Mouse (Mus musculus) limb, embryonic 11.5 days (tissue): Measurements from ENCODE around the gene Cdkl5. TPM values are rescaled to one million over a fixed set of nuclear protein-coding genes. Genes with fewer than 3 reads are reported as not detected.

Experiments
- ATAC-seq: fragments of 200-750 bp; cut with Nextera tagmentation; 2 replicates; pipeline ENCODE4 v1.8.0; 2017; ENCODE audit warnings: low read depth; ENCODE audit not compliant: insufficient number of reproducible peaks, low FRiP score, low TSS enrichment
- DNase-seq: peaks from one replicate; pipeline ENCODE4 v3.0.0-alpha.2; 2015; ENCODE audit warnings: low spot score
- H3K27ac ChIP-seq: fragments of 300-500 bp; sonication (generic); replicated peaks from 2 replicates; pipeline ENCODE4 v1.5.1; 2014; ENCODE audit warnings: low read depth, mild to moderate bottlenecking, low read length
- H3K27me3 ChIP-seq: fragments of 300-500 bp; sonication (generic); 2 replicates; pipeline ENCODE4 v1.6.1; 2014; ENCODE audit warnings: mild to moderate bottlenecking, low read length, mixed read lengths; ENCODE audit not compliant: control insufficient read depth, insufficient read depth
- H3K36me3 ChIP-seq: fragments of 300-500 bp; sonication (generic); 2 replicates; pipeline ENCODE4 v1.6.1; 2014; ENCODE audit warnings: mild to moderate bottlenecking, low read length, moderate library complexity, mixed read lengths; ENCODE audit not compliant: control insufficient read depth, insufficient read depth
- H3K4me1 ChIP-seq: fragments of 300-500 bp; sonication (generic); 2 replicates; pipeline ENCODE4 v1.6.1; 2014; ENCODE audit warnings: low read length, mixed read lengths; ENCODE audit not compliant: control insufficient read depth, insufficient read depth
- H3K4me2 ChIP-seq: fragments of 300-500 bp; sonication (generic); 2 replicates; pipeline ENCODE4 v1.6.1; 2014; ENCODE audit warnings: low read depth, mild to moderate bottlenecking, moderate library complexity; ENCODE audit not compliant: severe bottlenecking
- H3K4me3 ChIP-seq: fragments of 300-500 bp; sonication (generic); 2 replicates; pipeline ENCODE4 v1.5.1; 2014; ENCODE audit warnings: low read depth, low read length
- H3K9ac ChIP-seq: fragments of 300-500 bp; sonication (generic); 2 replicates; pipeline ENCODE4 v1.6.1; 2014; ENCODE audit warnings: mild to moderate bottlenecking, low read length
- H3K9me3 ChIP-seq: fragments of 300-500 bp; sonication (generic); 2 replicates; pipeline ENCODE4 v1.6.1; 2016; ENCODE audit warnings: low read length; ENCODE audit not compliant: control insufficient read depth
- WGBS: fragments of 180-500 bp; shearing (Covaris S2); extraction: QIAGEN DNeasy Blood & Tissue Kit; methylation state at CpG from one replicate; pipeline ENCODE4 v1.1.7; 2014; 5-methylcytosine and 5-hydroxymethylcytosine counted together
- polyA plus RNA-seq: library from polyadenylated mRNA; unstranded; fragments of >200 nt; fragmentation: Nextera tagmentation; extraction: Ambion mirVana; gene quantifications from 2 replicates; pipeline ENCODE4 v1.2.1, GENCODE M21; 2014

The Cdkl5 gene
- polyA plus RNA-seq, 1 experiment from 2014 or later = 1.4 TPM

- peak; percentile 23 for DNase-seq
- H3K27me3 ChIP-seq = peaks cover 9% of the 10 kb centered on the region; the same call in 1 of the 2 replicates
- H3K36me3 ChIP-seq = no peaks in the 10 kb centered on the region
- H3K27ac ChIP-seq = no peak overlapping the region
- H3K4me1 ChIP-seq = no peaks in the 10 kb centered on the region
- H3K4me2 ChIP-seq = no peak overlapping the region
- H3K4me3 ChIP-seq = no peak overlapping the region
- H3K9ac ChIP-seq = no peak overlapping the region
- H3K9me3 ChIP-seq = no peaks in the 10 kb centered on the region
- 41% methylated on average over 5 of the region's 5 CpGs for WGBS
- no peak for ATAC-seq
These were observed 1.5 kb upstream of the Cdkl5 start for GRCm38 (mm10) chrX:160996051-160996450.

- Histone ChIP-seq H3K9me3 (no peaks in the 10 kb centered on the region), H3K4me3 (peak overlapping the region; percentile 43), H3K4me1 (no peaks in the 10 kb centered on the region), H3K9ac (peak overlapping the region; percentile 37; the same call in 1 of the 2 replicates), H3K27me3 (peaks cover 9% of the 10 kb centered on the region; the same call in 1 of the 2 replicates), H3K4me2 (peak overlapping the region; percentile 16; the same call in 1 of the 2 replicates), H3K27ac (no peak overlapping the region), H3K36me3 (no peaks in the 10 kb centered on the region)
- peak; percentile 65 for ATAC-seq
- WGBS = 25% methylated on average over 29 of the region's 31 CpGs
- DNase-seq = peak; percentile 53
These were observed 695 bp upstream of the Cdkl5 start for GRCm38 (mm10) chrX:160995131-160995667.

- Histone ChIP-seq H3K4me3 (peak overlapping the region; percentile 43), H3K9ac (peak overlapping the region; percentile 52; the same call in 1 of the 2 replicates), H3K27me3 (peaks cover 9% of the 10 kb centered on the region; the same call in 1 of the 2 replicates), H3K4me1 (no peaks in the 10 kb centered on the region), H3K4me2 (peak overlapping the region; percentile 44), H3K9me3 (no peaks in the 10 kb centered on the region), H3K36me3 (no peaks in the 10 kb centered on the region), H3K27ac (0 out of 2 replicates have a peak overlapping the region, but pooled peaks have one; percentile 6)
- WGBS = 24% methylated on average over 38 of the region's 39 CpGs
- peak; percentile 11; the same call in 1 of the 2 replicates for ATAC-seq
- no peak for DNase-seq
These were observed 560 bp downstream of the Cdkl5 start for GRCm38 (mm10) chrX:160993749-160994539.

- Histone ChIP-seq H3K27ac (no peak overlapping the region), H3K9ac (no peak overlapping the region), H3K4me3 (no peak overlapping the region), H3K36me3 (no peaks in the 10 kb centered on the region), H3K27me3 (peaks cover 9% of the 10 kb centered on the region; the same call in 1 of the 2 replicates), H3K4me2 (no peak overlapping the region), H3K9me3 (no peaks in the 10 kb centered on the region), H3K4me1 (no peaks in the 10 kb centered on the region)
- 35% methylated on average over 2 of the region's 2 CpGs for WGBS
- DNase-seq = no peak
- no peak for ATAC-seq
These were observed 1.8 kb downstream of the Cdkl5 start for GRCm38 (mm10) chrX:160992703-160993102.

GRCm38 (mm10) chrX:160990276-160990675, 4.2 kb downstream of the Cdkl5 start:
- H3K4me3 ChIP-seq = no peak overlapping the region
- WGBS = 88% methylated on average over 4 of the region's 4 CpGs
- DNase-seq (no peak), ATAC-seq (no peak)
- no peaks in the 10 kb centered on the region for H3K36me3 ChIP-seq
- H3K27me3 ChIP-seq = peaks cover 9% of the 10 kb centered on the region; the same call in 1 of the 2 replicates
- no peak overlapping the region for H3K27ac ChIP-seq
- H3K9ac ChIP-seq = no peak overlapping the region
- H3K9me3 ChIP-seq = no peaks in the 10 kb centered on the region
- no peak overlapping the region for H3K4me2 ChIP-seq
- no peaks in the 10 kb centered on the region for H3K4me1 ChIP-seq

- H3K9ac ChIP-seq = no peak overlapping the region
- DNase-seq (no peak), ATAC-seq (no peak)
- no peaks in the 10 kb centered on the region for H3K36me3 ChIP-seq
- H3K4me3 ChIP-seq = no peak overlapping the region
- no peaks in the 10 kb centered on the region for H3K4me1 ChIP-seq
- H3K4me2 ChIP-seq = no peak overlapping the region
- H3K27me3 ChIP-seq = no peaks in the 10 kb centered on the region
- 91% methylated on average over 1 of the region's 1 CpGs for WGBS
- no peak overlapping the region for H3K27ac ChIP-seq
- no peaks in the 10 kb centered on the region for H3K9me3 ChIP-seq
These were observed 16.6 kb downstream of the Cdkl5 start for GRCm38 (mm10) chrX:160977919-160978318.

- ATAC-seq (no peak), DNase-seq (no peak)
- H3K27ac ChIP-seq = no peak overlapping the region
- H3K9ac ChIP-seq = no peak overlapping the region
- WGBS = 91% methylated on average over 6 of the region's 6 CpGs
- no peak overlapping the region for H3K4me3 ChIP-seq
- no peak overlapping the region for H3K4me2 ChIP-seq
- 0 out of 2 replicates have a peak, but pooled peaks cover 2% of the 10 kb centered on the region for H3K27me3 ChIP-seq
- H3K9me3 ChIP-seq = no peaks in the 10 kb centered on the region
- H3K4me1 ChIP-seq = no peaks in the 10 kb centered on the region
- H3K36me3 ChIP-seq = no peaks in the 10 kb centered on the region
These were observed 22.4 kb downstream of the Cdkl5 start for GRCm38 (mm10) chrX:160971991-160972545.

DNA sequence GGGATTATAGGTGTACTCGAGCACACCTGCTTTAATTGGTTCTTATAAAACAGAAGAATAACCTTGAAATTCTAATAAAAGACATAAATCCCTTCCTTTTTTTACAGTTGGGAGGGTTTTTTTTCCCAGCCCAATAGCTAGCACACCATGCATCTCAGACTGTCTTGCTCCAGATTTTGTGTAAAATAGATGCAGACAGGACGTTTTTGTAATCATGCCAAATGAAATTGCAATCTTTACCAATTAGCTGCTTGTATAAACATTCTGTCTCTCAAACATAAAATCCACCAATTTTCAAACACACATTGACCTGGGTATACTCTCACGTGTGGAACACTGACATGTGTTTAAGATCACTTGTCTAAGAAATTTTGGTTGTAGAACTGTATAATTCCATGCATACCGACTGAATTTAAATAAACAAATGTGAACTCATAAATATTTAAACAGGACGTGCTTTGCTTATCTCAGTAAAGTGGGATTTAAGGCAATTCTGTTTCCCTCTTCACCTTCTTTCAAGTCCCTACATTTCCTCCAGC, 35.8 kb downstream of the Cdkl5 start:
- WGBS = 80% methylated on average over 5 of the region's 5 CpGs
- Histone ChIP-seq H3K4me3 (no peak overlapping the region), H3K27me3 (0 out of 2 replicates have a peak, but pooled peaks cover 2% of the 10 kb centered on the region), H3K4me1 (no peaks in the 10 kb centered on the region), H3K36me3 (no peaks in the 10 kb centered on the region), H3K9me3 (no peaks in the 10 kb centered on the region), H3K4me2 (no peak overlapping the region), H3K27ac (no peak overlapping the region), H3K9ac (no peak overlapping the region)
- DNase-seq (no peak), ATAC-seq (no peak)
